Mouse (Mus musculus) embryonic fibroblast, embryonic 13.5 days (primary cell): ENCODE data around the gene Lgals3bp. TPM values are rescaled to one million over a fixed set of nuclear protein-coding genes. Genes with fewer than 3 reads are reported as not detected.
"Not testable (repeated sequence)": the region's sequence is repeated elsewhere in the genome, so short reads cannot be mapped to it uniquely, and the experiment has no call there.

ENCODE experiments used
- H3K27ac ChIP-seq: 2 replicates; pipeline ENCODE4 v1.5.1; 2012; ENCODE audit warnings: low read length, control low read depth, inconsistent platforms; ENCODE audit not compliant: insufficient read depth
- H3K4me1 ChIP-seq: 2 replicates; pipeline ENCODE4 v1.6.1; 2011; ENCODE audit warnings: low read length; ENCODE audit not compliant: control insufficient read depth, insufficient read depth
- H3K4me3 ChIP-seq: 2 replicates; pipeline ENCODE4 v1.5.1; 2011; ENCODE audit warnings: mild to moderate bottlenecking, control low read depth, low read length; ENCODE audit not compliant: insufficient read depth
- CTCF ChIP-seq: IDR thresholded peaks from 2 replicates; pipeline ENCODE4 v1.5.1; 2011; ENCODE audit warnings: mild to moderate bottlenecking, control low read depth, low read length, moderate library complexity, borderline replicate concordance; ENCODE audit not compliant: insufficient read depth
- POLR2A ChIP-seq: IDR thresholded peaks from 2 replicates; pipeline ENCODE4 v1.6.1; 2011; ENCODE audit warnings: low read depth, mild to moderate bottlenecking, control low read depth, low read length, moderate library complexity
- polyA plus RNA-seq: library from polyadenylated mRNA; stranded (reverse); fragments of >200 nt; gene quantifications from 2 replicates; pipeline ENCODE4 v1.2.4, GENCODE M21; 2011; ENCODE audit warnings: low read depth; ENCODE audit not compliant: missing spikeins, insufficient read length

The Lgals3bp gene
- polyA plus RNA-seq, 1 experiment: 116 TPM

- Histone ChIP-seq H3K4me3 (no peak overlapping the region), H3K4me1 (no peaks in the 10 kb centered on the region), H3K27ac (no peak overlapping the region)
- no peak for TF ChIP-seq CTCF
- no peak for TF ChIP-seq POLR2A
These were observed 2.3 kb upstream of the Lgals3bp start for GRCm38 (mm10) chr11:118403951-118404899.

- Histone ChIP-seq H3K4me1 (no peaks in the 10 kb centered on the region), H3K27ac (no peak overlapping the region), H3K4me3 (no peak overlapping the region)
- TF ChIP-seq CTCF (no peak), POLR2A (no peak)
These were observed 1.3 kb upstream of the Lgals3bp start for GRCm38 (mm10) chr11:118403183-118403582.

- Histone ChIP-seq H3K4me3 (peak overlapping the region; percentile 8; the same call in 1 of the 2 replicates), H3K4me1 (no peaks in the 10 kb centered on the region), H3K27ac (peak overlapping the region; percentile 55)
- no peak for TF ChIP-seq POLR2A
- no peak for TF ChIP-seq CTCF
These were observed 697 bp downstream of the Lgals3bp start for GRCm38 (mm10) chr11:118401195-118401594.

GRCm38 (mm10) chr11:118400566-118400936 lies 1.3 kb downstream of the Lgals3bp start:
- TF ChIP-seq CTCF: no peak
- TF ChIP-seq POLR2A: no peak
- Histone ChIP-seq H3K4me3 (no peak overlapping the region), H3K4me1 (no peaks in the 10 kb centered on the region), H3K27ac (no peak overlapping the region)

GRCm38 (mm10) chr11:118399891-118400565 lies 1.9 kb downstream of the Lgals3bp start:
- Histone ChIP-seq H3K4me1 (no peaks in the 10 kb centered on the region), H3K27ac (no peak overlapping the region), H3K4me3 (no peak overlapping the region)
- TF ChIP-seq CTCF (no peak), POLR2A (no peak)

- H3K4me1 ChIP-seq: no peaks in the 10 kb centered on the region
- TF ChIP-seq POLR2A (no peak), CTCF (no peak)
- no peak overlapping the region for H3K27ac ChIP-seq
- H3K4me3 ChIP-seq: no peak overlapping the region
These were observed 3.9 kb downstream of the Lgals3bp start for GRCm38 (mm10) chr11:118397806-118398530.

GRCm38 (mm10) chr11:118394538-118394937 lies 7.4 kb downstream of the Lgals3bp start:
- Histone ChIP-seq H3K4me3 (no peak overlapping the region), H3K27ac (no peak overlapping the region), H3K4me1 (no peaks in the 10 kb centered on the region)
- TF ChIP-seq CTCF (no peak), POLR2A (no peak)

- TF ChIP-seq POLR2A (no peak), CTCF (no peak)
- no peak overlapping the region for H3K4me3 ChIP-seq
- H3K4me1 ChIP-seq: no peaks in the 10 kb centered on the region
- H3K27ac ChIP-seq: no peak overlapping the region
These were observed 7.9 kb downstream of the Lgals3bp start for GRCm38 (mm10) chr11:118393991-118394390.

GRCm38 (mm10) chr11:118387816-118388215 lies 14.1 kb downstream of the Lgals3bp start:
- not testable (repeated sequence) for H3K27ac ChIP-seq, H3K4me1 ChIP-seq, H3K4me3 ChIP-seq
